Mouse (Mus musculus): Measurements from ENCODE around the gene Slc4a2. TPM values are rescaled to one million over a fixed set of nuclear protein-coding genes. Genes with fewer than 3 reads are reported as not detected.

Gene Slc4a2
- total RNA-seq, 2 experiments from 2014 or later = 28.9 to 31.0 TPM

Other genes starting within 250 kb of the Slc4a2 start
- 10 to 100 TPM; 29.6 to 36.2 TPM for gene Kcnh2, start 72.2 kb upstream of the Slc4a2 start, total RNA-seq (2021)
- gene Nos3, start 59.0 kb upstream of the Slc4a2 start, total RNA-seq (2021) = 10 to 100 TPM in 1 of 2 experiments, 1 to 10 TPM in 1; 8.0 to 10.7 TPM
- gene Atg9b, start 31.7 kb upstream of the Slc4a2 start, total RNA-seq (2021) = 1 to 10 TPM; 4.2 to 6.4 TPM
- 10 to 100 TPM; 43.3 to 56.1 TPM for gene Abcb8, start 30.2 kb upstream of the Slc4a2 start, total RNA-seq (2021)
- under 1 TPM in 1 of 2 experiments, not detected in 1; 0.54 TPM for gene Asic3, start 10.4 kb upstream of the Slc4a2 start, total RNA-seq (2021)
- 100 to 1,000 TPM; 128 to 129 TPM for gene Cdk5, start 307 bp upstream of the Slc4a2 start, total RNA-seq (2021)
- 100 to 1,000 TPM; 108 to 131 TPM for gene Fastk, start 21.4 kb downstream of the Slc4a2 start, total RNA-seq (2021)
- 10 to 100 TPM; 27.2 to 27.3 TPM for gene Tmub1, start 24.0 kb downstream of the Slc4a2 start, total RNA-seq (2021)
- 100 to 1,000 TPM; 517 to 575 TPM for gene Agap3, start 28.3 kb downstream of the Slc4a2 start, total RNA-seq (2021)
- under 1 TPM; 0.21 to 0.33 TPM for gene Gbx1, start 103.4 kb downstream of the Slc4a2 start, total RNA-seq (2021)
- gene Asb10, start 117.1 kb downstream of the Slc4a2 start, total RNA-seq (2021) = not detected
- not detected for gene 4931409K22Rik, start 133.0 kb downstream of the Slc4a2 start, total RNA-seq (2021)
- gene Abcf2, start 153.6 kb downstream of the Slc4a2 start, total RNA-seq (2021) = 10 to 100 TPM; 89.7 to 90.5 TPM
- 10 to 100 TPM; 65.9 to 76.4 TPM for gene Chpf2, start 162.9 kb downstream of the Slc4a2 start, total RNA-seq (2021)
- gene Smarcd3, start 200.6 kb downstream of the Slc4a2 start, total RNA-seq (2021) = 100 to 1,000 TPM in 1 of 2 experiments, 10 to 100 TPM in 1; 93.6 to 103 TPM

Measured in left cerebral cortex, adult 18-20 months (tissue).